Comparison of ENCODE assay signal across 16 mouse cellular contexts in genomic region chr12:25579407-25579806, GRCm38 (mm10).
A peak's percentile ranks its signal among the peaks of the same experiment; 100 is the strongest.
DNase-seq lines count a peak whose midpoint lies in the region; TF ChIP-seq lines count a peak whose summit lies in the region.
"Had no signal": no experiment of that assay in that cellular context is flagged by ENCODE, and none has a peak within 500 bp of the region (broad histone marks: within the 10 kb centered on the region; RNA-seq: fewer than 3 reads in every experiment).

No protein-coding gene starts in this region.

- no peak overlapping the region for H3K4me3 ChIP-seq in cerebellum, adult 2 months (replicated peaks; ENCODE audit: insufficient read depth, low read depth, low read length)
- no peak overlapping the region for H3K4me3 ChIP-seq in kidney, adult 2 months (ENCODE audit: insufficient read depth, low read depth, low read length)
- H3K4me3 ChIP-seq: heart, embryonic 12.5 days; hindbrain, embryonic 15.5 days; lung, embryonic 15.5 days; midbrain, embryonic 12.5 days; neural tube, embryonic 13.5 days had no signal

- no peak for TF ChIP-seq POLR2A in cerebellum, adult 2 months (IDR thresholded peaks at IDR 0.05; ENCODE audit: borderline replicate concordance, insufficient read depth, low read length)
- no peak for TF ChIP-seq POLR2A in kidney, adult 2 months (IDR thresholded peaks at IDR 0.05; ENCODE audit: low read depth, low read length)

- DNase-seq in layer of hippocampus, adult 18-20 months (ENCODE audit: low spot score in 2 of 2): peak; percentile 7 to 30
- no peak for DNase-seq in layer of hippocampus, postnatal 10 days (ENCODE audit: low spot score in 2 of 2)
- peak; percentile 26 to 68 for DNase-seq in cerebellum, adult 2 months
- peak; percentile 29 to 40 for DNase-seq in cerebellum, postnatal 25 days
- peak; percentile 47 for DNase-seq in right cerebral cortex, postnatal 25 days
- DNase-seq in kidney, adult 2 months: no peak
- no peak for DNase-seq in ovary, adult 18-20 months (ENCODE audit: low spot score)
- DNase-seq: adrenal gland, postnatal 14 days; kidney, postnatal 10 days; spleen, adult 18-20 months; thymus, adult 2 months had no signal

- WGBS in cerebellum, adult 2 months: 12% methylated on average over 8 of the region's 8 CpGs
- 79% methylated on average over 8 of the region's 8 CpGs for WGBS in kidney, adult 2 months

- no peaks in the 10 kb centered on the region for H3K27me3 ChIP-seq in cerebellum, adult 2 months (ENCODE audit: control insufficient read depth, insufficient read depth, low read length)
- H3K27me3 ChIP-seq in kidney, adult 2 months (replicated peaks; ENCODE audit: control insufficient read depth, insufficient read depth, low read length): no peaks in the 10 kb centered on the region
- H3K27me3 ChIP-seq: heart, embryonic 12.5 days; hindbrain, embryonic 15.5 days; lung, embryonic 15.5 days; midbrain, embryonic 12.5 days; neural tube, embryonic 13.5 days had no signal

- H3K4me1 ChIP-seq in cerebellum, adult 2 months (ENCODE audit: control insufficient read depth, insufficient read depth, low read length): peaks cover 9% of the 10 kb centered on the region; the same call in 1 of the 2 replicates
- H3K4me1 ChIP-seq in kidney, adult 2 months (ENCODE audit: control insufficient read depth, insufficient read depth, low read length): no peaks in the 10 kb centered on the region
- H3K4me1 ChIP-seq: hindbrain, embryonic 15.5 days; lung, embryonic 15.5 days; midbrain, embryonic 12.5 days; neural tube, embryonic 13.5 days had no signal

- TF ChIP-seq CTCF in cerebellum, adult 2 months (IDR thresholded peaks at IDR 0.05; ENCODE audit: borderline replicate concordance, insufficient read depth, low read depth, low read length): no peak
- TF ChIP-seq CTCF in kidney, adult 2 months (conservative IDR thresholded peaks at IDR 0.05; ENCODE audit: insufficient read depth, insufficient read length, low read depth, low read length): no peak

- H3K27ac ChIP-seq in cerebellum, adult 2 months (ENCODE audit: insufficient read depth, low read length): no peak overlapping the region
- no peak overlapping the region for H3K27ac ChIP-seq in kidney, adult 2 months (ENCODE audit: insufficient read depth, low read depth, low read length)
- H3K27ac ChIP-seq: hindbrain, embryonic 15.5 days; lung, embryonic 15.5 days; midbrain, embryonic 12.5 days; neural tube, embryonic 13.5 days had no signal

- no peaks in the 10 kb centered on the region for H3K36me3 ChIP-seq in kidney, adult 2 months (ENCODE audit: control insufficient read depth, insufficient read depth, low read length)
- H3K36me3 ChIP-seq: heart, embryonic 12.5 days; hindbrain, embryonic 15.5 days; lung, embryonic 15.5 days; midbrain, embryonic 12.5 days; neural tube, embryonic 13.5 days had no signal

Comparison
In these comparisons a context has a peak if more than half of its experiments do, and no peak if none do; other contexts are left out.
1. DNase-seq: peak in layer of hippocampus, adult 18-20 months (2 of 2), cerebellum, adult 2 months (2 of 2), cerebellum, postnatal 25 days (2 of 2) and right cerebral cortex, postnatal 25 days (single experiment); none in layer of hippocampus, postnatal 10 days (0 of 2), kidney, adult 2 months (single experiment) and ovary, adult 18-20 months (single experiment).